Mouse (Mus musculus): ENCODE measurements around the gene Dnlz. TPM values are rescaled to one million over a fixed set of nuclear protein-coding genes. Genes with fewer than 3 reads are reported as not detected.

The Dnlz gene
- polyA plus RNA-seq, 1 experiment from 2014 or later = 25.4 TPM

DNA sequence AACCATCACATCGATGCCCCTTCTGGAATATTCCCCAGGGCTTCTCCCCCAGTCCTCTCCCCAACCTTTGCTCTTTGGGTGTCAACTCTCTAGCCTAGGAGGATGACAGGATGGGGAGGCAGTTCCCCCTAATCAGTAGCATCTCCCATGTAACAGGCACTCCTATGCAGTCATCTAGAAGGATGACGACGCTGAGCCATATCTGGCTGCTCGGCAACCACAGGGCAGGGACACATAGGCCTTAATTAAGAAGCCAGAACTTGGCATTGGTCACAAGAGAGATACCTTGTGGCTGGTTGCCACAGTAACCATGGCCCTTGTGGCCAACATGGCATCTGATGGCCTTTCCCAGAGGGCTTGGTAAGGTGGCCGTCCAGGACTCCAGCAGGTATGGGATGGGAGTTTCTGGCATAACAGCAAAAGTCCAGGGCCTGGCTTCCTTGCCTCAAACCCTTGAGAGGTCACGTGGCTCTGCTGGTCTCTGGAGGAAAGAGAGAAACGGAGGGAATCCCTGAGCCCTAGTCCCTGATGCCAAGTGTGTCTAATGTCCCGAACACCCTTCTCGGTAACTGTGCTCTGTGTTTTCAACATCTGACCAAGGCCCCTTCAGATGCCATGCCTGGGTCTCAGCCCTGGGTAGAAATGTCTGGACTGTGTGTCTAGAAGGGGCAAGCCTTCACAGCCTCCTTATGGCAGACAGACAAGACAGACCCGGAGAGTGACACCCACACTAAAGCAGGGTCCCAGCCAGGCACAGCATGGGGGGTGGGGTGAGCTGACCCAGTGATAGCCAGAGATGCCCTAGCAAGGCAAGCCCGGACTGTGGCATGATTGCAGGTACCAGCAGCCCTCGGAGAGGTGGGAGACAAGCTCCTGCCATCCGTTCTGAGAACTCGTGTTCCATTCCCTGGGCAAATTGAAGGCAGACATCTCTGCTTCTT is 31.4 kb downstream of the Dnlz start:
- no peaks in the 10 kb centered on the region for H3K27me3 ChIP-seq (replicated peaks; ENCODE audit: control insufficient read depth, insufficient read depth, low read length)
- DNase-seq (ENCODE audit: low spot score) (no peak), ATAC-seq (replicated peaks; ENCODE audit: low FRiP score, low TSS enrichment, low read depth) (no peak)
- peaks cover 35% of the 10 kb centered on the region for H3K36me3 ChIP-seq (ENCODE audit: control insufficient read depth, insufficient read depth, low read length)
- H3K4me1 ChIP-seq (replicated peaks; ENCODE audit: control insufficient read depth, insufficient read depth, low read length) = peaks cover 25% of the 10 kb centered on the region
- H3K4me2 ChIP-seq (ENCODE audit: low read length) = no peak overlapping the region
- no peaks in the 10 kb centered on the region for H3K9me3 ChIP-seq (ENCODE audit: control insufficient read depth, low read length)
- WGBS = 82% methylated on average over 14 of the region's 14 CpGs
- no peak overlapping the region for H3K4me3 ChIP-seq (ENCODE audit: low read depth, low read length)
- no peak overlapping the region for H3K27ac ChIP-seq (ENCODE audit: low read depth)
- H3K9ac ChIP-seq (ENCODE audit: low read length) = no peak overlapping the region

DNA sequence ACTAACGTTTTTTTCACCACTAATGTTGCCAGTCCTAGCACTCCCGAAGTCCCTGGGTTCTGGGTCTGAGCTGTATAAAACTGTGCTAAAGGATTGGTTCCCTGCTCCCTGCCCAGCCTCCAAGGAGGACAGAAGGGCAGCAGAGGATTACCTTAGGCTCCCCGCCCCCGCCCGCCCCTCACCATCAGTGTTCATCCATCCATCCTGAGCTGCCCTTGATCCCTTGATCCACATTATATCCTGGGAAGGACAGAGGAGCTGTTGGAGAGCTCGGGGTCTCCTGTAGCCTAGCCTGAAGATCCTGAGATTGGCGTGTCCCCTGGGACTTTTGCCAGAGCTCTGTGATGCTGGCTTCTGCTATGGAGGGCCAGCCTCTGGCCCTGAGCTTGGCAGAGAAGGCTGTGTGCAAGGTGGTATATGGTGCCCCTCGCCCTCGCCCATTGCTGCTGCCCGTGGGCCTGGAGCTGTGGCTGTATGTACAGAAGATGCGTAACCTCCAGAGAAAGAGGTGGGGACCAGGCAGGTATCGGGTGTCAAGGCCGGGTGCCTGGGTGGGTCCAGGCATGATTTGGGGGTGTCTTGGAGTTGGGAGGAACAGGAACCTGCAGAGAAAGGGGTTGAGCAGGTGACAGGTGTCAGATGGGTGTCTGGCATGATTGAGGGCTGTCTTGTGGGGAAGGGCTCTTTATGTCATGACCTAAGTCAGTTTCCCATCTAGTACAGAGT is 32.2 kb downstream of the Dnlz start:
- H3K4me2 ChIP-seq (ENCODE audit: low read length) = no peak overlapping the region
- ATAC-seq (replicated peaks; ENCODE audit: low FRiP score, low TSS enrichment, low read depth) (no peak), DNase-seq (ENCODE audit: low spot score) (no peak)
- no peak overlapping the region for H3K9ac ChIP-seq (ENCODE audit: low read length)
- no peaks in the 10 kb centered on the region for H3K9me3 ChIP-seq (ENCODE audit: control insufficient read depth, low read length)
- peaks cover 30% of the 10 kb centered on the region for H3K4me1 ChIP-seq (replicated peaks; ENCODE audit: control insufficient read depth, insufficient read depth, low read length)
- H3K4me3 ChIP-seq (ENCODE audit: low read depth, low read length) = no peak overlapping the region
- no peaks in the 10 kb centered on the region for H3K27me3 ChIP-seq (replicated peaks; ENCODE audit: control insufficient read depth, insufficient read depth, low read length)
- H3K27ac ChIP-seq (ENCODE audit: low read depth) = no peak overlapping the region
- H3K36me3 ChIP-seq (ENCODE audit: control insufficient read depth, insufficient read depth, low read length) = peaks cover 26% of the 10 kb centered on the region
- WGBS = 85% methylated on average over 13 of the region's 13 CpGs

DNA sequence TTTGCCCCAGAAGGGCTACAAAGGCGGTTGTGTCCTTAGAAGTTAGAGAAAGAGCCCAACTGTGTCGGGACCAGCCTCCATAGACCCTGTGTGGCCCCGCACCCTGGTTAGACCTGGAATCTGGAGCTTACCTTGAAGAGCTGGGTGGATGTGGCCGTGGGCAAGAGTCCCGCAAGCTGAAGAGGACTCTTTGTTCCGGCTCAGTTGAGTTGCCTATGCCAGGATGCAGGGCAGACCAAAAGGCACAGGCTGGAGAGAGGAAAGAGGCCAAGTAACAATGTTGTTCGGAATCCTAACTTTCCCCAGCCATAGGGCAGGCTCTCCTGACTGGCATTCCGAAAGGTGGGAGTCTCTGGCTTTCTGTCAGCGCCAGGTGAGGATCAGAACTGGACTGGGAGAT is 32.8 kb downstream of the Dnlz start:
- no peak for ATAC-seq (replicated peaks; ENCODE audit: low FRiP score, low TSS enrichment, low read depth)
- H3K9me3 ChIP-seq (ENCODE audit: control insufficient read depth, low read length) = no peaks in the 10 kb centered on the region

DNA sequence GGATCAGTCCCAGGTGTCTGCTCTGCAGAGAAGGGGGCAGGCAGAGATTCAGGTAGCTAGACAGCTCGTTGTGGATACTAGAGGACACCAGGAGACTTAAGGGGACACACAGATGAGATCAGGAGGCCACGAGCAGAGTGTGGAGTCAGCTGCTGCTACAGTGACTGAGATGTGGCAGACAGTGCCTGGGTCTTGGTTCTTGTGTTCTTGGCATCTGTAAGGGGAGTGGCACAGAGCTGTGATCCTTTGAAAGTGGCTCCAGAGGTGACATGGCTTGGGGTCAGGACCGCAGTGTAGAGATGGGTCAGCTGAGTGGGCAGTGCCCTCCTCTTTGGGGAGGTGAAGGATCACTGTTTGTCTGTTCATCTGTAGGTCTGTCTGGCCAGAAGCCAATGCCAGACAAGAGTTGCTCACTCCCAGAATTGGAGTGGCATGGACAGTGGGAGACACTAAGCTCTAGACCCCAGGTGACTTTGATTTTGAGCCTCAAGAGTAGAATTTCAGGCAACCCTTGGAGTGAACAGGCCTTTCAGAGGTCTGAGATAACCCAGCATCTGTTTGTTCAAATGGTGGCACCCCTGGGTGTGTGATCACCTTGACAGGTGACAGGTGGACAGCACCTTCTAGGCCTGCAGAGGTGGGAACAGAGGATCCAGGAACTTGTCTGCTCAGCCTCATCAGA is 33.8 kb downstream of the Dnlz start:
- 88% methylated on average over 3 of the region's 3 CpGs for WGBS
- ATAC-seq (replicated peaks; ENCODE audit: low FRiP score, low TSS enrichment, low read depth) = no peak
- no peak overlapping the region for H3K4me2 ChIP-seq (ENCODE audit: low read length)

More for the DNA sequence above, 32.8 kb downstream of the Dnlz start:
- no peak for DNase-seq (ENCODE audit: low spot score)
- Histone ChIP-seq H3K27me3 (replicated peaks; ENCODE audit: control insufficient read depth, insufficient read depth, low read length) (no peaks in the 10 kb centered on the region), H3K4me1 (replicated peaks; ENCODE audit: control insufficient read depth, insufficient read depth, low read length) (peaks cover 36% of the 10 kb centered on the region), H3K27ac (ENCODE audit: low read depth) (no peak overlapping the region), H3K4me3 (ENCODE audit: low read depth, low read length) (no peak overlapping the region), H3K36me3 (ENCODE audit: control insufficient read depth, insufficient read depth, low read length) (peaks cover 21% of the 10 kb centered on the region), H3K9ac (ENCODE audit: low read length) (no peak overlapping the region), H3K4me2 (ENCODE audit: low read length) (no peak overlapping the region)
- 90% methylated on average over 9 of the region's 9 CpGs for WGBS

DNA sequence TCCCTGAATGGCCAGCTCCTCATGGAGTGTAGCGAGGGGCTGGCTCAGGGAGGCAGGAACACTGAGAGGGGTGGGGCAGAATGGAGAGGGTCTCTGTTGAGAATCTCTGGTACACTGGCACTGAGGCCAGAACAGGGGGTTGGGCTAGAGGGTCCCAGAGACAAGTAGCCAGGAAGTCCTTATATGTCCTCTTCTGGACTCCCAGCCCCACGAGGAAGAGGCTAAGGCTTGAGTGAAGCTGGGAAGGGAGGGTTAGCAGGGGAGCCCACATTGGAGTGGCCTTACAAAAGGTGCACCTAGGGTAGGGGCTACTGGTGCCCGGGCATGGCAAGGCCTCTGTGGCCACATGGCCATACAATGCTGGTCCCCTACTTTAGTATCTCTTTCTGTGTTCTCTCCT is 34.5 kb downstream of the Dnlz start:
- Histone ChIP-seq H3K9me3 (ENCODE audit: control insufficient read depth, low read length) (no peaks in the 10 kb centered on the region), H3K27ac (ENCODE audit: low read depth) (peak overlapping the region; percentile 95; the same call in 1 of the 2 replicates), H3K9ac (ENCODE audit: low read length) (peak overlapping the region; percentile 93; the same call in 1 of the 2 replicates), H3K4me2 (ENCODE audit: low read length) (peak overlapping the region; percentile 96), H3K4me1 (replicated peaks; ENCODE audit: control insufficient read depth, insufficient read depth, low read length) (peaks cover 39% of the 10 kb centered on the region), H3K4me3 (ENCODE audit: low read depth, low read length) (0 out of 2 replicates have a peak overlapping the region, but pooled peaks have one; percentile 85), H3K36me3 (ENCODE audit: control insufficient read depth, insufficient read depth, low read length) (peaks cover 5% of the 10 kb centered on the region; the same call in 1 of the 2 replicates), H3K27me3 (replicated peaks; ENCODE audit: control insufficient read depth, insufficient read depth, low read length) (no peaks in the 10 kb centered on the region)
- no peak for DNase-seq (ENCODE audit: low spot score)
- ATAC-seq (replicated peaks; ENCODE audit: low FRiP score, low TSS enrichment, low read depth) = no peak
- WGBS = 61% methylated on average over 3 of the region's 3 CpGs

More for the DNA sequence above, 33.8 kb downstream of the Dnlz start:
- H3K36me3 ChIP-seq (ENCODE audit: control insufficient read depth, insufficient read depth, low read length) = peaks cover 11% of the 10 kb centered on the region
- H3K9ac ChIP-seq (ENCODE audit: low read length) = no peak overlapping the region
- H3K9me3 ChIP-seq (ENCODE audit: control insufficient read depth, low read length) = no peaks in the 10 kb centered on the region
- no peak for DNase-seq (ENCODE audit: low spot score)
- no peak overlapping the region for H3K27ac ChIP-seq (ENCODE audit: low read depth)
- no peaks in the 10 kb centered on the region for H3K27me3 ChIP-seq (replicated peaks; ENCODE audit: control insufficient read depth, insufficient read depth, low read length)
- H3K4me3 ChIP-seq (ENCODE audit: low read depth, low read length) = no peak overlapping the region
- H3K4me1 ChIP-seq (replicated peaks; ENCODE audit: control insufficient read depth, insufficient read depth, low read length) = peaks cover 39% of the 10 kb centered on the region

DNA sequence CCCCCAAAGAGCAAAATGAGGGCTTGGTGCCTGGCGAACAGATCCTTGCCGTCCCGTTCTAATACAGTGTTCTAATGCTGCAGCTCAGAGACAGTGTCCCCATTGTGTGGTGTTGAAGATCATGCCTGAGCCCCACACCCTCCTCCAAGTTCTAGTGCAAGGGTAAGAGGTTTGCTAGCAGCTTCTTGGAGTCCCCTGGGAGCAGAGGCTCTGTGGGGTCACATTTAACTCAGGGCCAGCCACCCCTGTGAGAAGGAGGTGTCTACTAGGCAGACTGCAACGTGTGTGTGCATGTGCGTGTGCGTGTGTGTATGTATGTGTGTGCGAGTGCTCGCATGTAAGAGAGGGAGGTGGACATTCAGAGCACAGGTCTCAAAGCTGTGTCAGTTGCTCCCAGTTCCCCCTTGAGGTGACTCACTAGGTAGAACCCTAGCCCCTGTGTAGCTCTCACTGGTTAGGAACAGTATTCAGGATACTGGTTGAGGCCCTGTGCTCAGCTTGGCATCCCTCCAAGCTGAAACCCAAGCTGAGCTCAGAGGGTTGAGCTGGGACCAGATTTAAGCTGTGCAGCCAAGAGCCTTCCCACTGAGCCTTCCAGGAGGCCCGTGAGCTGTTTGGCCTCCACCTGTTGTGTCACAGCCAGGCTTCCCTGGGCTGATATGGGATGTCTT is 35.2 kb downstream of the Dnlz start:
- ATAC-seq (replicated peaks; ENCODE audit: low FRiP score, low TSS enrichment, low read depth) (no peak), DNase-seq (ENCODE audit: low spot score) (no peak)
- H3K4me1 ChIP-seq (replicated peaks; ENCODE audit: control insufficient read depth, insufficient read depth, low read length) = peaks cover 39% of the 10 kb centered on the region
- H3K4me3 ChIP-seq (ENCODE audit: low read depth, low read length) = peak overlapping the region; percentile 85
- H3K9me3 ChIP-seq (ENCODE audit: control insufficient read depth, low read length) = no peaks in the 10 kb centered on the region
- H3K27ac ChIP-seq (ENCODE audit: low read depth) = peak overlapping the region; percentile 95
- H3K36me3 ChIP-seq (ENCODE audit: control insufficient read depth, insufficient read depth, low read length) = no peaks in the 10 kb centered on the region
- peak overlapping the region; percentile 93 for H3K9ac ChIP-seq (ENCODE audit: low read length)
- H3K4me2 ChIP-seq (ENCODE audit: low read length) = peak overlapping the region; percentile 96
- 48% methylated on average over 9 of the region's 9 CpGs for WGBS
- H3K27me3 ChIP-seq (replicated peaks; ENCODE audit: control insufficient read depth, insufficient read depth, low read length) = no peaks in the 10 kb centered on the region

DNA sequence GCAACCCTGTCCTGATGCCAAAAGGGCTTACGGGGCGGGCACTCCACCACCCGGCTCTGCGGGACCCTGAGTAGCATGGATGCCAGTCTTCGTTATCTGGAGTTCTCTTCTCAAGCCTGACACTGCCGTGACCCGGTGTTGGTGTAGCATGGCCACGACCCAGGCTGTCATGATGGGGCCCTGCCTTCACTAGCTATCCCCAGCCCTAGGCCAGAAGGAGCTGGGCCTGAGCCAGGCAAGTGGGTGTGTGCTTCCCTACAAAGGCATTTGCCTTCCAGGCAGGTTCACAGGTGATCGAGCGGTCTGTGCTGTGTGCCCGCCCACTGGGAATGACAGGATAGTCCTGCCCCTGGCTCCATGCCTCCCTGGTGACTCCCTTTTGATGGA is 36.0 kb downstream of the Dnlz start:
- peak; percentile 84 for DNase-seq (ENCODE audit: low spot score)
- H3K4me3 ChIP-seq (ENCODE audit: low read depth, low read length) = peak overlapping the region; percentile 85
- no peaks in the 10 kb centered on the region for H3K27me3 ChIP-seq (replicated peaks; ENCODE audit: control insufficient read depth, insufficient read depth, low read length)
- no peaks in the 10 kb centered on the region for H3K9me3 ChIP-seq (ENCODE audit: control insufficient read depth, low read length)
- peak overlapping the region; percentile 95 for H3K27ac ChIP-seq (ENCODE audit: low read depth)
- WGBS = under 1% methylated on average over 11 of the region's 11 CpGs
- ATAC-seq (replicated peaks; ENCODE audit: low FRiP score, low TSS enrichment, low read depth) = peak; percentile 41
- peaks cover 39% of the 10 kb centered on the region for H3K4me1 ChIP-seq (replicated peaks; ENCODE audit: control insufficient read depth, insufficient read depth, low read length)
- H3K4me2 ChIP-seq (ENCODE audit: low read length) = peak overlapping the region; percentile 96
- H3K36me3 ChIP-seq (ENCODE audit: control insufficient read depth, insufficient read depth, low read length) = no peaks in the 10 kb centered on the region
- H3K9ac ChIP-seq (ENCODE audit: low read length) = peak overlapping the region; percentile 93
